Mouse (Mus musculus): ENCODE measurements around the gene Gm10310. TPM values are rescaled to one million over a fixed set of nuclear protein-coding genes. Genes with fewer than 3 reads are reported as not detected.

Gm10310 gene
- polyA plus RNA-seq (2017; shearing (Covaris generic)): not detected

DNA sequence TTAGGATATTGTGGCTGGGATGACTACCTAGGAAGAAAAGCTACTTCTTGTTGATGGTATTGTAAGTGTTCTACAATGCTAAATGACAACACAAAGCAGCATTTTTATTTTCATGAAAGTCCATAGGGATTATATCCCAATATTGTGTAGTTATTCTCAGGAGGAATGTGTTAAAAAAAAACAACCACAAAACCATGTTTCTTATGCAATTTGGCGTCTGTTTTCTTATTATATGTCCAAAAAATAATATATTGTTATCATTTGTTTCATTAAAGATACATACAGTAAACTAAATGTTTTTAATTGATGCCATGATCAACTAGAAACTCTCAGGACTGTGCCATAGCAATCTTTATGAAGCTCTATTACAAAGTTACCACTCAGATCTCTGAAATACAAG is at the start of gene Gm10310:
Gene Gm10310, minus strand, starts transcription at position 101 of the 400 bp plus-strand sequence.

DNA sequence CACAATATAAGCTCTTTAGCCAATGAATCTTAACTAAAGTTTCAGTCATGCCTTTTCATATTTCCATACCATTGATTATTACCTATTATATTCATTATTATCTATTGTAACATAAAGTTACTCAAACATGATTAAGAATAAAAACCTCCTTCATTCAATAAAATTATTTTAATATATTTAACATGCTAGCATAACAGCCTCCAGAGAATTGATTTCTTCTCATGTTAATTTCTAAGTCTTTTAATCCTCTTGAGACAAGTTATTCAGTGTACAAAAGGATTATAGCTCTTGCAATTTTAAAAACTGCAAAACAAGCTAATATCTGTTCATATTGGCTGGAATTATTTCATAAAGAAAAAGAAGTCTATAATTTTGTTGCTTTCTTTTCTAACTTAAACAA is 45.2 kb upstream of the Gm10310 start, which contains the start of gene Olfr821:
Gene Olfr821, plus strand, starts transcription at position 301 of the 400 bp plus-strand sequence.

DNA sequence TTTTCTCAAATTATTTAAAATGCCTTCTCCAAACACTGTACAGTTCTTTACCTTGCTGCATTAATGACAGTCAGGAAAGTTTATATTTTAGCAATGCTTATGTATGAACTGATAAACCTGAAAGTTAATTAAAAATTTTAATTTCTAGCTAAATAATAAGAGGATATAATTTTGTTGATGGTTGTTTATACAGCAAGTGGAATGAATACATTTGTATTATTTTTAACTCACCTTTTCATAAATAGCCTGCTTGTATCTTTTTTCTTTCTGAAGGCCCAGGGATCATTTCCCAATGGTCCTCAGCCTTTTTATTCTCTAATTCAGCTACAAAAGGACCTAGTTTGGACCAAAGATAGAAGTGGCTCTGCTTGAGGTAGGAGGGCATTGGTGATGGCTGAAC is 27.5 kb upstream of the Gm10310 start, which contains the start of gene Olfr820:
Gene Olfr820, plus strand, starts transcription at position 301 of the 400 bp plus-strand sequence.

DNA sequence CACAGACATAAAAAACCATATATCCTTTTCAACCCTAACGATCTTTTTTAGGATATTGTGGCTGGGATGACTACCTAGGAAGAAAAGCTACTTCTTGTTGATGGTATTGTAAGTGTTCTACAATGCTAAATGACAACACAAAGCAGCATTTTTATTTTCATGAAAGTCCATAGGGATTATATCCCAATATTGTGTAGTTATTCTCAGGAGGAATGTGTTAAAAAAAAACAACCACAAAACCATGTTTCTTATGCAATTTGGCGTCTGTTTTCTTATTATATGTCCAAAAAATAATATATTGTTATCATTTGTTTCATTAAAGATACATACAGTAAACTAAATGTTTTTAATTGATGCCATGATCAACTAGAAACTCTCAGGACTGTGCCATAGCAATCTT is 8.8 kb downstream of the Gm10310 start, which contains the start of gene Olfr247:
Gene Olfr247, minus strand, starts transcription at position 101 of the 400 bp plus-strand sequence.

DNA sequence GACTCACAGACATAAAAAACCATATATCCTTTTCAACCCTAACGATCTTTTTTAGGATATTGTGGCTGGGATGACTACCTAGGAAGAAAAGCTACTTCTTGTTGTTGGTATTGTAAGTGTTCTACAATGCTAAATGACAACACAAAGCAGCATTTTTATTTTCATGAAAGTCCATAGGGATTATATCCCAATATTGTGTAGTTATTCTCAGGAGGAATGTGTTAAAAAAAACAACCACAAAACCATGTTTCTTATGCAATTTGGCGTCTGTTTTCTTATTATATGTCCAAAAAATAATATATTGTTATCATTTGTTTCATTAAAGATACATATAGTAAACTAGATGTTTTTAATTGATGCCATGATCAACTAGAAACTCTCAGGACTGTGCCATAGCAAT is 17.7 kb downstream of the Gm10310 start, which contains the start of gene Olfr819:
Gene Olfr819, minus strand, starts transcription at position 101 of the 400 bp plus-strand sequence.

DNA sequence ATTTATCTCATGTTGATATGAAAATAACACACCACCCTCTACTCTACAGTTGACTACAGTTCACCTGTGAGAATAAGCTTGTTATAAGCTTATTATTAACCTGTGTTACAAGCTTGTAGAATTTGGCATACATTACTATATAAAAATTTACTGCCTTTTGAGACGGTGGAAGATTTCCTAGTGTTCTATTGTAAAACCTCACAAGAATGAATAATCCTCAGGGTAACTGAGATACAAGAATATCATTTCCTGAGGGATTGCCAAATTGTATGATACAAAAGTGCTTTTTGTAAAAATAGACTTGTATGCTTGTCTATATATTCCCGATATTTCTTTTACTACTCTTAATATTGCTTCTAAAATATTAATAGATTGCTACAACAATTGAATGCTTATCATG is 35.9 kb downstream of the Gm10310 start, which contains the start of gene Olfr818:
Gene Olfr818, minus strand, starts transcription at position 101 of the 400 bp plus-strand sequence.

Other genes starting within 250 kb of the Gm10310 start
- gene Olfr806, start 243.1 kb downstream of the Gm10310 start, polyA plus RNA-seq (2017; shearing (Covaris generic)): not detected
- not detected for gene Olfr807, start 227.3 kb downstream of the Gm10310 start, polyA plus RNA-seq (2017; shearing (Covaris generic))
- not detected for gene Olfr808, start 219.6 kb downstream of the Gm10310 start, polyA plus RNA-seq (2017; shearing (Covaris generic))
- gene Olfr809, start 210.4 kb downstream of the Gm10310 start, polyA plus RNA-seq (2017; shearing (Covaris generic)): not detected
- not detected for gene Olfr810, start 190.1 kb downstream of the Gm10310 start, polyA plus RNA-seq (2017; shearing (Covaris generic))
- gene Olfr811, start 180.7 kb downstream of the Gm10310 start, polyA plus RNA-seq (2017; shearing (Covaris generic)): not detected
- gene Olfr812, start 139.0 kb downstream of the Gm10310 start, polyA plus RNA-seq (2017; shearing (Covaris generic)): not detected
- gene Olfr813, start 129.7 kb downstream of the Gm10310 start, polyA plus RNA-seq (2017; shearing (Covaris generic)): not detected
- not detected for gene Olfr814, start 105.2 kb downstream of the Gm10310 start, polyA plus RNA-seq (2017; shearing (Covaris generic))
- gene Olfr815, start 79.2 kb downstream of the Gm10310 start, polyA plus RNA-seq (2017; shearing (Covaris generic)): not detected
- gene Olfr816, start 69.5 kb downstream of the Gm10310 start, polyA plus RNA-seq (2017; shearing (Covaris generic)): not detected
- not detected for gene Olfr818, start 36.0 kb downstream of the Gm10310 start, polyA plus RNA-seq (2017; shearing (Covaris generic))
- gene Olfr819, start 17.8 kb downstream of the Gm10310 start, polyA plus RNA-seq (2017; shearing (Covaris generic)): not detected
- gene Olfr247, start 8.9 kb downstream of the Gm10310 start, polyA plus RNA-seq (2017; shearing (Covaris generic)): not detected
- not detected for gene Olfr820, start 27.6 kb upstream of the Gm10310 start, polyA plus RNA-seq (2017; shearing (Covaris generic))
- gene Olfr821, start 45.3 kb upstream of the Gm10310 start, polyA plus RNA-seq (2017; shearing (Covaris generic)): not detected
- gene Olfr822, start 86.1 kb upstream of the Gm10310 start, polyA plus RNA-seq (2017; shearing (Covaris generic)): not detected
- not detected for gene Olfr823, start 130.3 kb upstream of the Gm10310 start, polyA plus RNA-seq (2017; shearing (Covaris generic))
- gene Olfr824, start 144.9 kb upstream of the Gm10310 start, polyA plus RNA-seq (2017; shearing (Covaris generic)): not detected
- not detected for gene Olfr825, start 181.7 kb upstream of the Gm10310 start, polyA plus RNA-seq (2017; shearing (Covaris generic))
- gene Olfr826, start 199.1 kb upstream of the Gm10310 start, polyA plus RNA-seq (2017; shearing (Covaris generic)): not detected
- not detected for gene Olfr827, start 229.3 kb upstream of the Gm10310 start, polyA plus RNA-seq (2017; shearing (Covaris generic))